Mouse (Mus musculus) megakaryocyte, embryonic 14.5 days (primary cell): ENCODE measurements around the gene Ankrd33.

Experiments
- FLI1 ChIP-seq: IDR thresholded peaks from 2 replicates; pipeline ENCODE4 v1.6.1; 2012; ENCODE audit warnings: low read length, inconsistent platforms, mixed read lengths
- GATA1 ChIP-seq: IDR thresholded peaks from 3 replicates; pipeline ENCODE4 v1.6.1; 2012; ENCODE audit warnings: mixed read lengths, low read length, inconsistent platforms, borderline replicate concordance

- TF ChIP-seq FLI1 (no peak), GATA1 (no peak)
Measured at GRCm38 (mm10) chr15:101092121-101092828, 23.3 kb upstream of the Ankrd33 start.
